Mouse (Mus musculus) left cerebral cortex, adult 9 months (tissue): Measurements from ENCODE around the gene Gpr146.
A peak's percentile ranks its signal among the peaks of the same experiment; 100 is the strongest.

Experiments used
- DNase-seq, 2 experiments: peaks; one replicate each; pipeline ENCODE4 v3.0.0; 2022; ENCODE audit warnings: low spot score in 2 of 2

Gpr146 gene

GRCm38 (mm10) chr5:139399991-139400390 lies 22.5 kb downstream of the Gpr146 start:
- DNase-seq = no peak

DNA sequence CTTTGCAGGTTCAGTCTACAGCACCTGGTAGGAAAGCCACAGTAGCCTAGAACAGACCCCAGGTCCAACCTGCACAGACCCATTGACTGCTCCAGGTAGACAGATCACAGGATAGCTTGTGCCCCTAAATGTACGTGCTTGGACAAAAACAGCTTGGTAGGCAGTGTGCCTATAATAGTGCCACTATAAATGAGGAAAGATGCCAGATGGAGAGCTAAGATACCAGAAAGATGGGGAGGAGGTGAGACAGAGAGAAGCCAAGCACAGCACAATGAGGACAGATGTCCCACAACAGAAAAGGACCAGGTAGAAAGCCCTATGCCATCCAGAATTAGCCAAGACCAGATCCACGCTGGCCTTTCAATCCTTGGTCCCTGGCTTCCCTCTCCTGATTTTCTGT lies 24.6 kb downstream of the Gpr146 start:
- peak in 1 of 2 experiments; percentile 53 for DNase-seq

DNA sequence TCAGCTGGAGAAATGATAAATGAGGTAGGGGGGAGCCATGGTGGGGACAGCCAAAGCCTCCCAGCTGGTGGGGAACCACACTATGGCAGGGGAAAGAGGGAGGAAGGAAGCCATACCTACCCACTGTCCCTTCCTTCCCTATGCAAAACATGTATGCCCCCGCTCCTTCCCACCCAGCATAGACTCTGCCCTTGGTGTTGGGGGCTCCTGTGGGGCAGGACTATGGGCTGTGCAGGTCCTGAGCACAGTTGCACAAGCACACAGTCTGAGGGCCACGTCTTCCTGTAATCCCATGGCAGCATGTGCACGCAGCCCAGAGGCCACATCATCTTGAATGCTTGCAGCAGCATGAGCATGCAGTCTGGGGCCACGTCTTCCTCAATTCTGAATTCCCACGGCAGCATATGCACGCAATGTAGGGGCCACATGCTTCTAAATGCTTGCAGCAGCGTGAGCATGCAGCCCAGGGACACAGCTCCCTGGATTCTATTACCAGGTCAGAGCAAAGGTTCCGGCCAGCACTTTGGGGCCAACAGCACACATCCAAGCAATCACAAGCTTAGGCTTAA lies 26.3 kb downstream of the Gpr146 start:
- no peak for DNase-seq

- no peak for DNase-seq
Measured at GRCm38 (mm10) chr5:139404801-139405401, 27.4 kb downstream of the Gpr146 start, which contains the start of gene C130050O18Rik. C130050O18Rik (plus strand) TSS chr5:139405280.

DNA sequence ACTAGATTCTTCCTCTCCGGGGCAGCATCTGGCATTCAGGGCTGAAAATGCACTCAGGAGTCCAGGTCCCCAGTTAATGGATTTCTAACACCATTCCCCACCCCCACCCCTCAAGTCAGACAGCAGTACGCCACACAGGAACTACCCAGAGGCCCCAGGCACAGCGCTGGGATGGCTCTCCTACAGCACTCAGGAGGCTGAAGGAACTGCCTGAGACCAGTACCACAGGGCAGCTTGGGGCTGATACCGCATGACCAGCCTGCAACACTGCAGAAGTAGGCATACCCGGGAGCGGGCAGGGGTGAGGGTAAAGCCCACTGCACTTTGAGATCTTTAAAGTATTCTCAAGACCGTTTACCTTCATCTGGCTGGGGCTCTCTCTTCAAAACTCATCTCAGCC lies 28.0 kb downstream of the Gpr146 start:
- DNase-seq = no peak

- DNase-seq = no peak
Measured at GRCm38 (mm10) chr5:139405953-139406352, 28.5 kb downstream of the Gpr146 start.

- DNase-seq = no peak
Measured at GRCm38 (mm10) chr5:139407121-139407885, 29.8 kb downstream of the Gpr146 start.

DNA sequence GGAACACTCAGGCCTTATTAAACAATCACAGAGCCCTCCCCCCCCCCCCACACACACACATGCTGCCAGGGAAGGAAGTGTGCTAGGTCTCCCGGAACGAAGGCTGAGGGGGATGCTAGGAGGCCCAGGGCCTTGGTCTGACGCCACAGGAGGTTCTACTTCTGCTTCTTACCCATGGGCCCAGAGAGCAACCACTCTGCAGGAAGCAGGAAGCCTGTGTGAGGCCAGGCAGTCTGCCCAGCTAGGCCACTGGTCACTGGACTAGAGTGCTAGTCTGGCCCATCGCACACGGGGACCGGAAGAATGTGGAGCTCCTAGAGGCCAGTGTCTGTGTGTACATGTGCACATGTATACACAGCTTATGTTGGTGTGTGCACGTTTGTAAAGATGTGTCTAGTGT lies 31.0 kb downstream of the Gpr146 start:
- DNase-seq = no peak

GRCm38 (mm10) chr5:139409412-139409811 lies 31.9 kb downstream of the Gpr146 start:
- DNase-seq = no peak

GRCm38 (mm10) chr5:139410056-139410455 lies 32.6 kb downstream of the Gpr146 start:
- DNase-seq = no peak

DNA sequence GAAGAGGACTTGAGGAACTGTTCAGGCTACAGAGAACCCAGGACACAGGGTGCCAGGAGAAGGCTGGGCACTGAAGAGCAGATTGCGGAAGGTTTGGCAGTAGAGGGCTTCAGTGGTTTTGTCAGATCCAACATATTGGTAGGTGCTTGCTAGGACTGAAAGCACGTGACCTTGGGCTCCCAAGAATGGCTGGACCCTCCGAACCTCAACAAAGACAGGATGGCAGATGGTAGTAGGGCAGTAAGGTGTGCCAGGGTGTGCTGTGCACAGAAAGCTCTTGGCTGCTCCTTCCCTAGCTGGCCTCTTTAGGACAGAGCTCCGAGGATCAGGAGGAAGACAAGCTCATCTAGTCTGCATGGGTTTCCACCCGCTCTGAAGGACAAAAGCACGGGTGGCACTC lies 33.6 kb downstream of the Gpr146 start:
- no peak for DNase-seq

- no peak for DNase-seq
Measured at GRCm38 (mm10) chr5:139411665-139412314, 34.3 kb downstream of the Gpr146 start.

DNA sequence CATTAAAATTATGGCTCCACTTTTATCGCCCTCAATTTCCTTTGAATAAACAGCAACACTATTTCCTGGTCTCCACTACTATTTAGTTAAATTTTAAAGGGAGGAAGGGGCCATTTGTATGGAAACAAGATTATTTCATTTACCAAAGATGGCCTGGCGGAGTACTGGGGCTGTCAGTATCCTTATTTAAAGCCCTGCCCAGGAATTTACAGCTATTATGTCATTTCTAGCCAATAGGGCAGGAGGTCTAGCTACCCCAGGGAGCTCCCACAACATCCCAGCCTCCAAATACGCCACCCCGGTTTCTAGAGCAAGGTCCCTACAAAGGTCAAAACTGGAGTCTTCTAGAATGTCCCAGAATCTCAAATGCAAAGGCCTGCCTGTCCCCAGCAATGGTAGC lies 36.0 kb downstream of the Gpr146 start:
- no peak for DNase-seq

DNA sequence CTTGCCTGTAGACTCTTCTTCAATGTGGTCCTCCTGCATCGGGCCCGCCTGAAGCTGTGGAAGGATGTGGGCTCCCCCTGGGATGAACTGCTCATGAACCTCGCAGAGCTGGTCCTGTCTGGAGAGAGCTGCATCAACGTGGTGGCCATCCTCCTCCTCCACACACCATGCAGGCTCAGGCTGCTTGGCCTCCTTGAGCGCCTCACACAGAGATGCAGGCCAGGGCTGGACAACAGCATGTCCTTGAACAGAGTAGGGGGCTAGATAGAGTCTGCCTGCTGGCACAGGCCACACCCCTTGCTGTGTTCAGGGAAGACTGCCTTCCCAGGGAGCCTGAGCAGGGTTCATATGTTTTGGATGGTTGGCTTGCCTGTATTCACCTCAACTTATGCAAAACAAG lies 37.5 kb downstream of the Gpr146 start:
- DNase-seq = no peak

- DNase-seq = no peak
Measured at GRCm38 (mm10) chr5:139416942-139417341, 39.4 kb downstream of the Gpr146 start.

DNA sequence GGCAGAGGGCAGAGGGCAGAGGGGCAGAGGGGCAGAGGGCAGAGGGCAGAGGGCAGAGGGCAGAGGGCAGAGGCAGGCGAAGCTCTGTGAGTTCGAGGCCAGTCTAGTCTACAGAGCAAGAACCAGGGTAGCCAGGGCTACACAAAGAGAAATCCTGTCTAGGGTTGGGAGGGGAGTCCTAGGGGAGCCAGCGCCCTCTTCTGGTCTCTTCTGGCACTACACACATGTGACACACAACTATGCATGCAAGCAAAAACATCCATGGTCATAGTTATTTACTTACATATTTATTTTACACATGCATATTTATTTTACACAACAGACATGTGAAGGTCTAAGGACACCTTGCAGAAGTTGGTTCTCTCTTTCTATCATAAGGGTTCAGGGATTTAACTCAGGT lies 40.0 kb downstream of the Gpr146 start:
- no peak for DNase-seq

DNA sequence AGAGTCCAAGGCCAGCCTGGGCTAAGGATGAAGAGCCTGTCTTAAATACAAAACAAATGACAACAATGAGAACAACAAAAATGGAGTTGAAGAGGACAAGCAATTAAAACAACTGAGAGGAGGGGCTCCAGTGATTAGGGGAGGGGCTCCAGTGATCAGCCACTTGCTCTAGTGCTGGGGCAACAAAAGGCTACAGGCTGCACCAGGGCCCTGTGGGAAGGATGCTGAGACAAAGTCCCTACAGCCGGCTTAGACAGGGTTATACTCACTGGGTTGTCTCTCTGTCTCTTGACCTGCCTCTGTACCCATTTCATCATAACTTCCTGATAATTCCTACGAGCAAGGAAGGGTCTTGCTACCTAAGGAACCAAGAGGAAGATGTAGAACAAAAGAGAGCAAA lies 40.6 kb downstream of the Gpr146 start:
- no peak for DNase-seq

GRCm38 (mm10) chr5:139418633-139419032 lies 41.1 kb downstream of the Gpr146 start:
- DNase-seq = no peak

- no peak for DNase-seq
Measured at GRCm38 (mm10) chr5:139423026-139423865, 45.7 kb downstream of the Gpr146 start, which contains the start of gene Gper1. Gper1 (plus strand) TSS chr5:139423151.

DNA sequence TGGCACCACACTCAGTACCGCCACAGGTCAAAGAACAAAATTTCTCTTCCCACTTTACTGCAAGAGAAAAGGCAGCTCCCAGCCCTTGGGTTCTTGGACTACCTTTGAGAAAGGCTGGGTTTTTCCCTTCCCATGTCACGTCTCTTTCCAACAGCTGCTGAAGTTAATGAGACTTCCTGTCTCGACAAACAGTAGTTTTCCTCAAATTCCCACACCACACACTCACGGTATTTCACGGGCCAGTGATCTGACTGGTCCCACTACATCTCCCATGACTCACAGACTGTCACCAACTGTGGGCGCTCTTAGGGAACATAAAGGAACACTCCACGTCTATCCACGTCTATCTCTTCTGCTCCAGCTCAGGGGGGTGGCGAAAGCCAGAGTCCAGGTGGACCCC lies 47.7 kb downstream of the Gpr146 start:
- no peak for DNase-seq

DNA sequence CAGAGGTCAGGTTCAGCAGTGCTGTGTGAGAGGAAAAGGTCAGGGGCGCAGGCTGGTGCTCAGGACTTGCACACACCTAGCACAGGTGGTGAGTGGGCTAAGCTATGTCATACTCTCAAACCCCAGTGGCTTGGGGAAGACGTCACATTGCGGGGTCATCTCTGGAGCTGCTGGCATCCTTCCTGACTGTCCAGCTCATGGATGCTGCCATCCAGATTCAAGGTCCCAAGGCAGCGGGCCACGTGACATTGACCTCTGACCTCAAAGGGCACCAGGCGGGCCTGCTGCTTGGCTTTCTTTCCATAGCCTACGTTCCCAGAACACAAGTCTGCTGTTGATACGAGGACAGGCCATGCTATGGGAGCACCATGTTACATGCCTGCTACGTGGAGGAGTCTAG lies 49.5 kb downstream of the Gpr146 start:
- DNase-seq = no peak

DNA sequence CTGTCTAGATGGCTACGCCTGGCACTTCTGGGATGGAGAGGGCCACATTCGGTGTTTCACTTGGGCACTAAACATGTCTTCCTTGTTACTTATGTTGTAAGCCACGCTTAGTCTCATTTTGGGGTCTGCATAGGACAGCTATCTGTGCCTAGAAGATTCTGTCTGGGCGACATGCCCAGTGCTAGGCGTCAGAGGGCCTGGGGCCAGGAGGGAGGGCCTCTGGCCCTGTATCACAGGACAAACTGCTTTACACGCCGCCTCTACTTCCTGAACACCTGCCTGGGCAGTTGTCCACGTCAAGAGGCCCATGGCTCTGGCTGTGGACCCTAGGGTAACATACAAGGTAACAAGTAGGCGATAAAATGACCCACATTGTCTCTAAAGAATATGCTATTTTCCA lies 50.5 kb downstream of the Gpr146 start:
- DNase-seq = no peak
